Mouse (Mus musculus): ENCODE results near the gene Ticam1. TPM values are rescaled to one million over a fixed set of nuclear protein-coding genes. Genes with fewer than 3 reads are reported as not detected.

Gene Ticam1
- 2.3 and 2.5 TPM in 2 replicates for polyA plus RNA-seq (2016; fragmentation: Nextera tagmentation; extraction: Ambion mirVana)

DNA sequence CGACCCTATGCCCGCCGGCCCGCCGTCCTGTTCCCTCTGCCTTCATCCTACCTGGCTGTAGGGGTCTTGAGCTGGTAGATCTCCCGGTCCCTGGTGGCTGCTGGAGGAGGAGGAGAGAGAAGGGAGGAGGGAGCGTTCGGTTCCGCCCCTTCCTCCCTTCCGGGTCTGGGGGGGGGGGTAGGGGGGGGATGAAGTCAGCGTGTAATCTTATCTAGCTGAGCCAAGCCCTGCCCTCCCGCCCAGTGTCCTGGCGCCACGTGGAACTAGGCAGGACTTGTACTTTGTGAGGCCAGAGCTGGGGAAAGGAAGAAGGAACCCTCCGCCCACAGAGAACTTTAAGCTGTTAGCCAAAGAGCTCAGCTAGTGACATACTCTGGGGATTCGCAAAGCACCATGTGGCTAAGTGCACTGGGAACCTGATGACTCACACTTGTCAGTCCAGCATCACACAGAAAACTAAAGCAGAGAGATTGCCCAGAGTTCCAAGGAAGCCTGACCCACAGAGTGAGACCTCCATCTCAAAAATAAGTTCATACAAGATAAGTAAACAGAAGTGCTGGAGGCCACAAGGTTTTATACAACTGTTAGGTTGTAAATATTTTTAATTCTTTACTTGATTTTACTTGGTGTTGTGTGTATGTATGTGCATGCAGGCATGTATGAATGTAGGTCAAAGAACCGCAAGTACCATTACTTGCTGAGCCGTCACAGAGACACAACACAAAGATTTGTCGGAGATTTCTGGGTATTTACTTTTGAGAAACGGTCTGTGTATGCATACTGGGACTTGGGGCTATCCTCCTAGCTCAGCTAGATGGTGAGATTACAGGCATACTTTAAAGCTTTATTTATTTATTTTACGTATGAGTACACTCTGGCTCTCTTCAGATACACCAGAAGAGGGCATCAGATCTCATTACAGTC, at the start of gene Ticam1:
Gene Ticam1, minus strand, starts transcription at position 144 of the 924 bp plus-strand sequence.
- Histone ChIP-seq H3K27me3 (no peaks in the 10 kb centered on the region), H3K27ac (peak within 1 kb of the TSS; percentile 40; the same call in 1 of the 2 replicates), H3K4me1 (peaks cover 16% of the 10 kb centered on the region), H3K36me3 (peaks cover 13% of the 10 kb centered on the region), H3K4me2 (replicated peaks) (peak within 1 kb of the TSS; percentile 57), H3K9me3 (replicated peaks) (no peaks in the 10 kb centered on the region), H3K4me3 (peak within 1 kb of the TSS; percentile 40), H3K9ac (peak within 1 kb of the TSS; percentile 55)
- peak; percentile 78 for ATAC-seq (ENCODE audit: low FRiP score)
- WGBS, result 13% methylated on average over 15 of the region's 21 CpGs

- H3K27ac ChIP-seq, result peak within 1 kb of the TSS; percentile 94
- H3K4me1 ChIP-seq, result peaks cover 42% of the 10 kb centered on the region
- WGBS, result under 1% methylated on average over 57 of the region's 57 CpGs
- ATAC-seq (ENCODE audit: low FRiP score), result peak; percentile 100
- peaks cover 18% of the 10 kb centered on the region for H3K36me3 ChIP-seq
- no peaks in the 10 kb centered on the region for H3K27me3 ChIP-seq
- H3K4me3 ChIP-seq, result peak within 1 kb of the TSS; percentile 94
- H3K9ac ChIP-seq, result peak within 1 kb of the TSS; percentile 96
- peak within 1 kb of the TSS; percentile 85 for H3K4me2 ChIP-seq (replicated peaks)
- H3K9me3 ChIP-seq (replicated peaks), result no peaks in the 10 kb centered on the region
Observed at GRCm38 (mm10) chr17:56325450-56326152, 49.0 kb upstream of the Ticam1 start, which contains the start of gene Kdm4b. TSS of gene Kdm4b (plus strand) at chr17:56326062.

DNA sequence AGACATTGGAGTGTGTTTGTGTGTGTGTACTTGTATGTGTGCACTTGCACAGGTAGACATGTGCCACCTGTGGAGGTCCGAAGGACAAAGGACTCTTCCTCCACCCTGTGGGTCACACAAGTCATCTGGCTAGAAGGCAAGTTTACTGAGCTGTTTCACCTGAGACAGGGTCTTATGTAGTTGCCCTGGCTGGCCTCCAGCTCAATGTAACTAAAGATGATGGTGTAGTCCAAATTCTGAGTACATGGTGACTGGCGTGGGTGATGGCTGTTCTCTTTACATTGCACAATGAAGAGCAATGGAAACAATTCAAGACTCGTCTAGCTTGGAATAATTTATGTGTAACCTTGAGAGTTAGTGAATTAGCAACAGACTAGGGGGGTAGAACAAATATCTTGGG, 47.8 kb upstream of the Ticam1 start:
- peaks cover 30% of the 10 kb centered on the region for H3K36me3 ChIP-seq
- no peak overlapping the region for H3K27ac ChIP-seq
- no peak for ATAC-seq (ENCODE audit: low FRiP score)
- no peak overlapping the region for H3K4me2 ChIP-seq (replicated peaks)
- no peak overlapping the region for H3K4me3 ChIP-seq
- 73% methylated on average over 3 of the region's 3 CpGs for WGBS
- H3K9me3 ChIP-seq (replicated peaks), result no peaks in the 10 kb centered on the region
- H3K4me1 ChIP-seq, result peaks cover 30% of the 10 kb centered on the region
- no peak overlapping the region for H3K9ac ChIP-seq
- no peaks in the 10 kb centered on the region for H3K27me3 ChIP-seq

GRCm38 (mm10) chr17:56309191-56309945, 32.8 kb upstream of the Ticam1 start:
- Histone ChIP-seq H3K9ac (no peak overlapping the region), H3K27me3 (no peaks in the 10 kb centered on the region), H3K27ac (no peak overlapping the region), H3K9me3 (replicated peaks) (no peaks in the 10 kb centered on the region), H3K4me2 (replicated peaks) (no peak overlapping the region), H3K4me3 (no peak overlapping the region), H3K36me3 (peaks cover 56% of the 10 kb centered on the region), H3K4me1 (peaks cover 25% of the 10 kb centered on the region)
- no peak for ATAC-seq (ENCODE audit: low FRiP score)
- WGBS, result 92% methylated on average over 15 of the region's 15 CpGs

DNA sequence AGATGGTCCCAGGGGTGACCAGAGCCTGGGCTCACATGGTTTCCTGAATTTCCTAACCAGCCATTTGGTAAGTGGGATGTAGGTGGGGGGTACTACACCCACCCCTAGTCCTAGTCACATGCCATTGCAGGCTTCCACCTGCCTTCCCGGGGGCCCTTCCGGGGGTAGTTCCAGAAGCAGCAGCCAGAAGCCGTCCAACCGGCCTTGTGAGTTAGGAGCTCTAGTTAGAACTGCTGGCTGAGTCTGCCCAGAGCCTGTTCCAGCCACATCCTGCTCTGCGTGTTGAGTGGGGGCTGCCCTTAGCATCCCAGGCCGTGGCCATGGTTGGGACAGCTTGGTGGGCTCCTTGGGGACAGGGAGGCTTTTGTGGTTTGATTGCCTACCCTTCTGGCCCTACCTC, 31.5 kb upstream of the Ticam1 start:
- ATAC-seq (ENCODE audit: low FRiP score), result no peak
- Histone ChIP-seq H3K27me3 (no peaks in the 10 kb centered on the region), H3K4me2 (replicated peaks) (no peak overlapping the region), H3K9ac (no peak overlapping the region), H3K9me3 (replicated peaks) (no peaks in the 10 kb centered on the region), H3K4me3 (no peak overlapping the region), H3K27ac (no peak overlapping the region), H3K36me3 (peaks cover 46% of the 10 kb centered on the region), H3K4me1 (peaks cover 33% of the 10 kb centered on the region)
- 89% methylated on average over 6 of the region's 6 CpGs for WGBS

GRCm38 (mm10) chr17:56305826-56306225, 29.2 kb upstream of the Ticam1 start:
- ATAC-seq (ENCODE audit: low FRiP score), result no peak
- Histone ChIP-seq H3K36me3 (peaks cover 25% of the 10 kb centered on the region), H3K4me2 (replicated peaks) (peak overlapping the region; percentile 94), H3K27me3 (no peaks in the 10 kb centered on the region), H3K4me1 (peaks cover 38% of the 10 kb centered on the region), H3K9ac (peak overlapping the region; percentile 13; the same call in 1 of the 2 replicates), H3K4me3 (peak overlapping the region; percentile 79; the same call in 1 of the 2 replicates), H3K9me3 (replicated peaks) (no peaks in the 10 kb centered on the region), H3K27ac (no peak overlapping the region)
- WGBS, result 70% methylated on average over 8 of the region's 8 CpGs

DNA sequence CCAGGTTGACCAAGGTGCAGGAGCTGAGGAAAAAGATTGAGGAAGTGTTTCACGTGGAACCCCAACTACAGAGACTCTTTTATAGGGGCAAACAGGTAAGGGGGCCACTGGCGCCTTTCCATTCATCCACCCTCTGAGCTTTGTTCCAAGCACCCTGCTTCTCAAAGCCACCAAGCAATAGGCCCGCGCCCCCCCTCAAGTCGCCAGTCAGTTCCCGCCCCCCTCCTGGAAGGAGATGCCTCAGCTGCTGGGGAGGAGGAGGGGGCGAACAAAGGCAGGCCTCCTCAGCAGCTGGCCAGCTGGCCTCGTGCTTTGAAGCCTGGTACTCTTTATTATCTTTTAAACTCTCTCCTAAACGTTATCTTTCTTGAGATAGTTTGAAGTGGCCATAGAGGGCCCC, 28.6 kb upstream of the Ticam1 start:
- Histone ChIP-seq H3K27ac (no peak overlapping the region), H3K27me3 (no peaks in the 10 kb centered on the region), H3K36me3 (peaks cover 22% of the 10 kb centered on the region), H3K9me3 (replicated peaks) (no peaks in the 10 kb centered on the region), H3K9ac (peak overlapping the region; percentile 82), H3K4me2 (replicated peaks) (peak overlapping the region; percentile 94), H3K4me1 (peaks cover 38% of the 10 kb centered on the region), H3K4me3 (peak overlapping the region; percentile 79)
- WGBS, result 37% methylated on average over 9 of the region's 9 CpGs
- ATAC-seq (ENCODE audit: low FRiP score), result no peak

DNA sequence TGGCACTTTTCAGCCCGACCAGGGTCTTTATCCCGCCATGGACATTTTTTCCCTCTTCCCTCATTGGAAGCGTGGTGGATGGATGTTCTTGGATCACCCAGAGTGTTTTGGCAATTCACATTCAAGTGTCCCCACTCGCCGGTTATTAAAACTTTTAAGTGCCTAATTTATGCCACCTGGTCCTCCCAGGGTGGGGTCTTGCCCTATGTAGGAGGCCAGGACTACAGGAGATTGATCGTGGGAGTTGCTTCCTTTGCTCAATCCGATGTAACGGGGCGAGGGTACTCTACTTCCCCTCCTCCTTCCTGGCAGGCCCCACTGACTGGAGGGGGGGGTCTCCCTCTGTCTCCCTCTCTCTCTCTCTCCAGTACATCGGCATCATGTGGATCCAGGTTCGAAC, 28.1 kb upstream of the Ticam1 start:
- WGBS, result 17% methylated on average over 11 of the region's 11 CpGs
- Histone ChIP-seq H3K4me1 (peaks cover 38% of the 10 kb centered on the region), H3K9me3 (replicated peaks) (no peaks in the 10 kb centered on the region), H3K9ac (peak overlapping the region; percentile 82), H3K4me3 (peak overlapping the region; percentile 79), H3K4me2 (replicated peaks) (peak overlapping the region; percentile 94), H3K27ac (no peak overlapping the region), H3K36me3 (peaks cover 17% of the 10 kb centered on the region), H3K27me3 (no peaks in the 10 kb centered on the region)
- peak; percentile 18; the same call in 1 of the 2 replicates for ATAC-seq (ENCODE audit: low FRiP score)

- H3K27me3 ChIP-seq, result no peaks in the 10 kb centered on the region
- peaks cover 12% of the 10 kb centered on the region for H3K36me3 ChIP-seq
- under 1% methylated on average over 68 of the region's 68 CpGs for WGBS
- H3K4me1 ChIP-seq, result peaks cover 38% of the 10 kb centered on the region
- peak overlapping the region; percentile 79 for H3K4me3 ChIP-seq
- H3K9me3 ChIP-seq (replicated peaks), result no peaks in the 10 kb centered on the region
- ATAC-seq (ENCODE audit: low FRiP score), result peak; percentile 94
- H3K9ac ChIP-seq, result peak overlapping the region; percentile 82
- peak overlapping the region; percentile 75 for H3K27ac ChIP-seq
- peak overlapping the region; percentile 94 for H3K4me2 ChIP-seq (replicated peaks)
Observed at GRCm38 (mm10) chr17:56303847-56304586, 27.4 kb upstream of the Ticam1 start.

- Histone ChIP-seq H3K27me3 (no peaks in the 10 kb centered on the region), H3K4me2 (replicated peaks) (peak within 1 kb of the TSS; percentile 94), H3K4me3 (peak within 1 kb of the TSS; percentile 79), H3K4me1 (peaks cover 38% of the 10 kb centered on the region), H3K36me3 (peaks cover 7% of the 10 kb centered on the region), H3K9me3 (replicated peaks) (no peaks in the 10 kb centered on the region), H3K27ac (peak within 1 kb of the TSS; percentile 75), H3K9ac (peak within 1 kb of the TSS; percentile 82)
- under 1% methylated on average over 43 of the region's 43 CpGs for WGBS
- ATAC-seq (ENCODE audit: low FRiP score), result peak; percentile 50
Observed at GRCm38 (mm10) chr17:56303160-56303846, 26.7 kb upstream of the Ticam1 start, which contains the start of gene Uhrf1. TSS of gene Uhrf1 (plus strand) at chr17:56303321.

Measured in hindbrain, embryonic 12.5 days (tissue).